Mouse (Mus musculus): ENCODE data around the gene Arsj. TPM values are rescaled to one million over a fixed set of nuclear protein-coding genes. Genes with fewer than 3 reads are reported as not detected.

Gene Arsj
- polyA plus RNA-seq, 1 experiment = 2.4 TPM

DNA sequence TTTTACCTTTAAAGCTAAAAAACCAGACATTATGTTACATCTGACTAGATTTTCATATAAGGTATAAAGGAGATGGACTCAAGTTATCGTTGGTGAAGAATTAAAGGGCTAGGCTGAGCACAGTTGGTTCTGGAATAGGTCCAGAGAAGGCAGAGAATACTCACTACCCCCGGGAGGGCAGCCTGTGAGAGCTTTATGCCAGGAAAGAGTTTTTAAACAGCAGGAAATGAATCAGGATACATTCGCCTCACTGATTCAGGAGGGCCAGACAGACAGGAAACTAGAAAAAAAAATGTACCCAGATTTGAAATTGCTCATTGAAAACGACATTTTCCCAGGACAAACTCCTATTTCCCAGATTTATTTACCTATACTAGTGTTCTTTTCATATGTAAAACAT, 28.2 kb upstream of the Arsj start:
- no peaks in the 10 kb centered on the region for H3K79me3 ChIP-seq (ENCODE audit: low read depth)
- H3K27me3 ChIP-seq (ENCODE audit: control insufficient read depth, insufficient read depth, insufficient read length) = no peaks in the 10 kb centered on the region
- no peaks in the 10 kb centered on the region for H3K36me3 ChIP-seq (ENCODE audit: control insufficient read depth, insufficient read depth)
- TF ChIP-seq MYOG (IDR thresholded peaks at IDR 0.05; ENCODE audit: control insufficient read depth, extremely low read depth, insufficient read length) = no peak
- TF ChIP-seq FOSL1 (IDR thresholded peaks at IDR 0.05; ENCODE audit: insufficient read depth, low read length, poor library complexity, severe bottlenecking) = no peak
- no peak for TF ChIP-seq CTCF (IDR thresholded peaks at IDR 0.05; ENCODE audit: control insufficient read depth, insufficient read depth, insufficient read length)
- TF ChIP-seq CEBPB (IDR thresholded peaks at IDR 0.05; ENCODE audit: low read depth) = no peak
- TF ChIP-seq USF1 (IDR thresholded peaks at IDR 0.05; ENCODE audit: low read depth) = no peak
- TF ChIP-seq MYOD1 (IDR thresholded peaks at IDR 0.05; ENCODE audit: control insufficient read depth, insufficient read length, low read depth) = no peak
- no peak for TF ChIP-seq MAX (IDR thresholded peaks at IDR 0.05)
- H3K4me3 ChIP-seq (ENCODE audit: insufficient read depth, poor library complexity, severe bottlenecking) = no peak overlapping the region
- no peak overlapping the region for H3ac ChIP-seq (ENCODE audit: control insufficient read depth, insufficient read length, low read depth)
- H3K79me2 ChIP-seq (ENCODE audit: control insufficient read depth, insufficient read depth) = no peaks in the 10 kb centered on the region

DNA sequence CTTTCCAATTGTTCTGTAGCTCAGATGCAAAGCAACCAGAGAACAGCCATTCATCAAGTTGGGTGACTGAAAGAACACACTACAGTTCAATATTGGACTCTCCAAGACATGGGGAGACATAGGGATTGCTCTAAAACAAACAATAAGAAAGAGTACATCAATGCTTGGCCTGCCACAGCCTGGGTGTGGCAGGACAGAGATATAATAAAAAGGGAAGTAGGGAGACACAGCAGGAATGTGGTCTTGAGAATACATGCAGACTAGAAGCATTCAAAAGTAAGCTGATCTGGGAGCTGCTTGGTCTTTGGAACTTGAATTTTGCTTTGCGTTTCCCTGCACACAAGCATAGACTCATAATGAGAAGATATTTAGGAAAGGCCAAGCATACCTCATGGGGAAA, 18.7 kb upstream of the Arsj start:
- H3ac ChIP-seq (ENCODE audit: control insufficient read depth, insufficient read length, low read depth) = no peak overlapping the region
- no peaks in the 10 kb centered on the region for H3K36me3 ChIP-seq (ENCODE audit: control insufficient read depth, insufficient read depth)
- no peaks in the 10 kb centered on the region for H3K27me3 ChIP-seq (ENCODE audit: control insufficient read depth, insufficient read depth, insufficient read length)
- TF ChIP-seq MAX (IDR thresholded peaks at IDR 0.05) = no peak
- TF ChIP-seq MYOG (IDR thresholded peaks at IDR 0.05; ENCODE audit: control insufficient read depth, extremely low read depth, insufficient read length) = no peak
- TF ChIP-seq CTCF (IDR thresholded peaks at IDR 0.05; ENCODE audit: control insufficient read depth, insufficient read depth, insufficient read length) = no peak
- TF ChIP-seq FOSL1 (IDR thresholded peaks at IDR 0.05; ENCODE audit: insufficient read depth, low read length, poor library complexity, severe bottlenecking) = no peak
- no peak for TF ChIP-seq USF1 (IDR thresholded peaks at IDR 0.05; ENCODE audit: low read depth)
- no peak for TF ChIP-seq CEBPB (IDR thresholded peaks at IDR 0.05; ENCODE audit: low read depth)
- TF ChIP-seq MYOD1 (IDR thresholded peaks at IDR 0.05; ENCODE audit: control insufficient read depth, insufficient read length, low read depth) = no peak
- H3K79me2 ChIP-seq (ENCODE audit: control insufficient read depth, insufficient read depth) = no peaks in the 10 kb centered on the region
- H3K4me3 ChIP-seq (ENCODE audit: insufficient read depth, poor library complexity, severe bottlenecking) = no peak overlapping the region
- H3K79me3 ChIP-seq (ENCODE audit: low read depth) = no peaks in the 10 kb centered on the region

DNA sequence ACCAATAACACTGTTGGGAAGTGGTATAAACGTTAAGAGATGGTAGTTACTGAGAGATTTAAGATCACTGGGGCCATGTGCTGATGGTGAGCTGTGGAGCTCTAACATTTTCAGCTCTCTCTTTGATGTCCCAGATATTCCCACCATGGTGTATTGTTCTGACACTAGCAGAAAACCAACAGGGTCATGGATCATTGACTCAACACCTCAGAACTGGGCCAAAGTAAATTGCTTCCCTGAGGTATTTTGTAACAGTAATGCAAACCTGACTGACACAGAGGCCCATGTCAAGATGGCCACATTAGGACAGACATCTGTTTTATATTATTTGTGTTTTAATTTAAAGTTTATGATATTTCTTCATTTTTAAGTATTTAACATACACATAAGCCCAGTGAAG, 3.7 kb upstream of the Arsj start:
- no peaks in the 10 kb centered on the region for H3K27me3 ChIP-seq (ENCODE audit: control insufficient read depth, insufficient read depth, insufficient read length)
- peaks cover 4% of the 10 kb centered on the region for H3K79me3 ChIP-seq (ENCODE audit: low read depth)
- TF ChIP-seq FOSL1 (IDR thresholded peaks at IDR 0.05; ENCODE audit: insufficient read depth, low read length, poor library complexity, severe bottlenecking) (no peak), USF1 (IDR thresholded peaks at IDR 0.05; ENCODE audit: low read depth) (no peak), CTCF (IDR thresholded peaks at IDR 0.05; ENCODE audit: control insufficient read depth, insufficient read depth, insufficient read length) (no peak), MYOD1 (IDR thresholded peaks at IDR 0.05; ENCODE audit: control insufficient read depth, insufficient read length, low read depth) (no peak), MYOG (IDR thresholded peaks at IDR 0.05; ENCODE audit: control insufficient read depth, extremely low read depth, insufficient read length) (no peak), CEBPB (IDR thresholded peaks at IDR 0.05; ENCODE audit: low read depth) (no peak), MAX (IDR thresholded peaks at IDR 0.05) (no peak)
- no peaks in the 10 kb centered on the region for H3K36me3 ChIP-seq (ENCODE audit: control insufficient read depth, insufficient read depth)
- H3ac ChIP-seq (ENCODE audit: control insufficient read depth, insufficient read length, low read depth) = no peak overlapping the region
- peaks cover 9% of the 10 kb centered on the region for H3K79me2 ChIP-seq (ENCODE audit: control insufficient read depth, insufficient read depth)
- H3K4me3 ChIP-seq (ENCODE audit: insufficient read depth, poor library complexity, severe bottlenecking) = no peak overlapping the region

DNA sequence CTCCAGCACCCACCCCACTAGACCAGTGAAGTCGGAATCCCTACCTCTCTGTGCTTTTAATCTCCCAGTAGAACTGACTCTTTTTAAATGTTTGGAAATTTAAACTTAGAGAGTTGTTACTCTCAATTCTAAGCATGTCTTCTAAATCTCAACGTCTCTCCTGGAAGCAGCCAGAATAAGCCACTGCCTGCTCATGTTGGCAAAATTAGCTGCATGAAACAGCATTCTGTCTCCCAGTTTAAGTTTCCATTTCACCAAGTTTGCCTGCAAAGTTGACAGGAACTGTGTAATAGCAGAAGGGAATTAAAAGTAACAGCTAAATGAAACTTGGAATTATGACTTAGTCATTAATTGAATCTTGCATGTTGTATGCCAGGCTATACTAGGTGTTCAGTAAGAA, 1.1 kb upstream of the Arsj start:
- Histone ChIP-seq H3K36me3 (ENCODE audit: control insufficient read depth, insufficient read depth) (peaks cover 3% of the 10 kb centered on the region), H3K79me3 (ENCODE audit: low read depth) (peaks cover 23% of the 10 kb centered on the region), H3K27me3 (ENCODE audit: control insufficient read depth, insufficient read depth, insufficient read length) (no peaks in the 10 kb centered on the region), H3K79me2 (ENCODE audit: control insufficient read depth, insufficient read depth) (peaks cover 35% of the 10 kb centered on the region), H3K4me3 (ENCODE audit: insufficient read depth, poor library complexity, severe bottlenecking) (no peak overlapping the region), H3ac (ENCODE audit: control insufficient read depth, insufficient read length, low read depth) (no peak overlapping the region)
- TF ChIP-seq MYOD1 (IDR thresholded peaks at IDR 0.05; ENCODE audit: control insufficient read depth, insufficient read length, low read depth) = no peak
- no peak for TF ChIP-seq CEBPB (IDR thresholded peaks at IDR 0.05; ENCODE audit: low read depth)

DNA sequence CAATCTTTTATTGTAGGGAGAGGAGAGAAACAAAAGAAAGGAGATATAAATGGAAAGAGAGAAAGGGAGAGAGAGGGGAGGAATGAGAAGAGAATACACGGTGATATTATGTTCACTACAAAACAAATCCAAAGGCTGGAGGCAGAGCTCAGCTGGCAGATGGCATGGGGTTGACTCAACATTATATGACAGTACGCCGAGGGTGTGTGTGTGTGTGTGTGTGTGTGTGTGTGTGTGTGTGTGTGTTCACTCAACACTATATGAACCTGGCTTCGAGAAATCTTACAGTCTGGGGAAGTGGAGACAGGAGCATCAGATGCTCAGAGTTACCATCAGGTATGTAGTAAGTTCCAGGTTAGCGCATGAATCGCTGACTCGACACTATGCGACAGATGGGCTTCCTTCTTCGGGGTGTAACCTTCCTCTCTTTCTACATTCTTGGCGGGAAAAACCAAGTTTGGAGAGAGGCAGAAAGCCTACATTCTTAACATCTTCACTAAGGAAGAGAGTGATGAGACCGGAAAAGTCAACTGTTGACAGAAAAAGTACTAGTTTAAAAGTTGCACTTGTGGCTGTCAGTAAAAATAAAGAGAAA, 456 bp upstream of the Arsj start:
- Histone ChIP-seq H3K79me2 (ENCODE audit: control insufficient read depth, insufficient read depth) (peaks cover 41% of the 10 kb centered on the region), H3K4me3 (ENCODE audit: insufficient read depth, poor library complexity, severe bottlenecking) (peak overlapping the region; percentile 42)

DNA sequence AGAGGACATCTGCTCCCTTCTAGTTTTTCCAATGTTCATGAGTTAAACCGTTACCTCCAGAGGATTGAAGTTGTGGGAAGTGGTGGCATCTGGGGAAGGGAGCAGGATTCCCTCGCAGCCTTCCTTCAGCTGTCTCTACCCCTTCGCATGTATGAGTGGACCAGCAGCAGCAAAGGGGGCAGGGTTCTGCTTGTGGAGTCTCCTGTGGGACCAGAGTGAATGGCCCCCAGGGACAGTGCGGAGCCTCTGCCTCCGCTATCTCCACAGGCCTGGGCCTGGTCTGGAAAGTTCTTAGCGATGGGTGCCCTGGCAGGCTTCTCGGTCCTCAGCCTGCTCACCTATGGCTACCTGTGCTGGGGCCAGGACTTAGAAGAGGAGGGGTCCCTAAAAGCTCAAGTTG, 1.1 kb downstream of the Arsj start:
- TF ChIP-seq CTCF (IDR thresholded peaks at IDR 0.05; ENCODE audit: control insufficient read depth, insufficient read depth, insufficient read length) (no peak), MAX (IDR thresholded peaks at IDR 0.05) (peak; percentile 55), FOSL1 (IDR thresholded peaks at IDR 0.05; ENCODE audit: insufficient read depth, low read length, poor library complexity, severe bottlenecking) (no peak)
- Histone ChIP-seq H3K4me3 (ENCODE audit: insufficient read depth, poor library complexity, severe bottlenecking) (peak overlapping the region; percentile 42), H3K36me3 (ENCODE audit: control insufficient read depth, insufficient read depth) (peaks cover 9% of the 10 kb centered on the region), H3K27me3 (ENCODE audit: control insufficient read depth, insufficient read depth, insufficient read length) (no peaks in the 10 kb centered on the region), H3K79me3 (ENCODE audit: low read depth) (peaks cover 37% of the 10 kb centered on the region), H3K79me2 (ENCODE audit: control insufficient read depth, insufficient read depth) (peaks cover 57% of the 10 kb centered on the region), H3ac (ENCODE audit: control insufficient read depth, insufficient read length, low read depth) (peak overlapping the region; percentile 53)

More for the DNA sequence above, 456 bp upstream of the Arsj start:
- Histone ChIP-seq H3K36me3 (ENCODE audit: control insufficient read depth, insufficient read depth) (peaks cover 5% of the 10 kb centered on the region), H3K79me3 (ENCODE audit: low read depth) (peaks cover 29% of the 10 kb centered on the region), H3K27me3 (ENCODE audit: control insufficient read depth, insufficient read depth, insufficient read length) (no peaks in the 10 kb centered on the region), H3ac (ENCODE audit: control insufficient read depth, insufficient read length, low read depth) (no peak overlapping the region)
- TF ChIP-seq MYOG (IDR thresholded peaks at IDR 0.05; ENCODE audit: control insufficient read depth, extremely low read depth, insufficient read length) (no peak), MYOD1 (IDR thresholded peaks at IDR 0.05; ENCODE audit: control insufficient read depth, insufficient read length, low read depth) (no peak), MAX (IDR thresholded peaks at IDR 0.05) (no peak)
